ENCODE assay signal across 20 mouse cellular contexts in the genomic region with DNA sequence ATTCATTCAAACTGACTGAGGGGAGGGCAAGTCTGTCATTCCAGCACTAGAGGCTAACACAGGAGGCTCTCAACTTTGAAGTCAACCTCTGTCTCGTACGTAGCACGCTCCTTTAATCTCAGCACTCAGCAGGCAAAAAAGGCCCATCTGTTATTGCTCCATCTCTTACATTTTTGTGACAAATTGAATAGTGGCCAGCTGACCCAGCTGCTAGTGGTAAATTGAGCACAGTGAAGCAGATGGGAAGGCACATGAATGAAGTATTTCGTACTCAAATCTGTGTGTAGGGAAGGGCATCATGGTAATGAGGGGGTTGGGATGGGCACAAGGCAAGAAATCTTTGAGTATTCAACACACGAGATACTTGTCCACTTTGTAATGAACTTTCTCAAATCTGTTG. TPM values are rescaled to one million over a fixed set of nuclear protein-coding genes. Genes with fewer than 3 reads are reported as not detected.
DNase-seq lines count a peak whose midpoint lies in the region; ATAC-seq and TF ChIP-seq lines count a peak whose summit lies in the region.
"Had no signal": no experiment of that assay in that cellular context is flagged by ENCODE, and none has a peak within 500 bp of the region (broad histone marks: within the 10 kb centered on the region; RNA-seq: fewer than 3 reads in every experiment).

No protein-coding gene starts in this region.

- no peaks in the 10 kb centered on the region for H3K9me3 ChIP-seq in hindbrain, embryonic 16.5 days (ENCODE audit: control insufficient read depth, low read length)
- no peaks in the 10 kb centered on the region for H3K9me3 ChIP-seq in hindbrain, embryonic 13.5 days
- H3K9me3 ChIP-seq: embryonic facial prominence, embryonic 10.5 days; heart, embryonic 15.5 days had no signal

- TF ChIP-seq CTCF in layer of hippocampus, adult 2 months (conservative IDR thresholded peaks at IDR 0.05) = no peak

- H3K27ac ChIP-seq in hindbrain, embryonic 16.5 days (ENCODE audit: low read depth, low read length) = no peak overlapping the region
- H3K27ac ChIP-seq in hindbrain, embryonic 13.5 days = no peak overlapping the region
- H3K27ac ChIP-seq in layer of hippocampus, adult 2 months = no peak overlapping the region
- H3K27ac ChIP-seq: embryonic facial prominence, embryonic 10.5 days; heart, adult 2 months; heart, embryonic 15.5 days had no signal

- H3K4me2 ChIP-seq in hindbrain, embryonic 16.5 days (ENCODE audit: low read length) = no peak overlapping the region
- no peak overlapping the region for H3K4me2 ChIP-seq in hindbrain, embryonic 13.5 days
- H3K4me2 ChIP-seq: heart, embryonic 11.5 days; heart, embryonic 15.5 days had no signal

- no peaks in the 10 kb centered on the region for H3K36me3 ChIP-seq in hindbrain, embryonic 16.5 days (ENCODE audit: control insufficient read depth, insufficient read depth, low read length)
- no peaks in the 10 kb centered on the region for H3K36me3 ChIP-seq in hindbrain, embryonic 13.5 days
- H3K36me3 ChIP-seq: embryonic facial prominence, embryonic 10.5 days; heart, embryonic 15.5 days had no signal

- 71% methylated on average over 5 of the region's 5 CpGs for WGBS in hindbrain, embryonic 16.5 days
- WGBS in hindbrain, embryonic 13.5 days = 73% methylated on average over 5 of the region's 5 CpGs

- H3K4me1 ChIP-seq in hindbrain, embryonic 16.5 days (ENCODE audit: control insufficient read depth, insufficient read depth, low read depth, low read length) = no peaks in the 10 kb centered on the region
- no peaks in the 10 kb centered on the region for H3K4me1 ChIP-seq in hindbrain, embryonic 13.5 days (replicated peaks)
- H3K4me1 ChIP-seq: embryonic facial prominence, embryonic 10.5 days; heart, embryonic 15.5 days had no signal

- no peak overlapping the region for H3K4me3 ChIP-seq in hindbrain, embryonic 16.5 days (ENCODE audit: low read length)
- no peak overlapping the region for H3K4me3 ChIP-seq in hindbrain, embryonic 13.5 days
- H3K4me3 ChIP-seq in layer of hippocampus, adult 2 months = no peak overlapping the region
- H3K4me3 ChIP-seq: embryonic facial prominence, embryonic 10.5 days; heart, adult 2 months; heart, embryonic 15.5 days had no signal

- peak; percentile 20; the same call in 1 of the 2 replicates for ATAC-seq in hindbrain, embryonic 16.5 days
- no peak for ATAC-seq in hindbrain, embryonic 13.5 days (ENCODE audit: low FRiP score)
- ATAC-seq: forebrain, embryonic 14.5 days; inflammation-experienced regulatory T-cells, adult 6 months had no signal

- H3K9ac ChIP-seq in hindbrain, embryonic 16.5 days (ENCODE audit: low read depth, low read length) = no peak overlapping the region
- H3K9ac ChIP-seq in hindbrain, embryonic 13.5 days = no peak overlapping the region
- H3K9ac ChIP-seq: heart, embryonic 15.5 days had no signal

- DNase-seq in cerebellum, postnatal 14 days = peak; percentile 44 to 45
- no peak for DNase-seq in cerebellum, adult 8-10 months
- DNase-seq in layer of hippocampus, adult 8-10 months (ENCODE audit: low spot score in 2 of 2) = peak; percentile 21 to 34
- no peak for DNase-seq in layer of hippocampus, adult 2 months (ENCODE audit: low spot score in 2 of 2)
- DNase-seq in brain, adult 2 months (ENCODE audit: low read depth, low spot score) = peak; percentile 31
- DNase-seq in heart, postnatal 25 days (ENCODE audit: low spot score) = no peak
- DNase-seq: adrenal gland, postnatal 10 days; cerebellum, adult 11 months; cerebellum, adult 9-10 months; gastrocnemius, postnatal 14 days; heart, adult 2 months; heart, postnatal 14 days; kidney, adult 18-20 months had no signal

- H3K27me3 ChIP-seq in hindbrain, embryonic 16.5 days (replicated peaks; ENCODE audit: control insufficient read depth, insufficient read depth, low read length) = no peaks in the 10 kb centered on the region
- no peaks in the 10 kb centered on the region for H3K27me3 ChIP-seq in hindbrain, embryonic 13.5 days
- H3K27me3 ChIP-seq: heart, embryonic 15.5 days had no signal

- intact Hi-C loops in heart, postnatal 25 days (cut with DNase I) = no loop called here

RNA-seq across cellular contexts. Expression of a gene that starts 24.7 kb away (rescaled TPM):
- polyA plus RNA-seq in hindbrain, embryonic 16.5 days (2015; fragmentation: Nextera tagmentation; extraction: Ambion mirVana) = 51.8 and 55.7 TPM in 2 replicates
- 34.9 and 41.9 TPM in 2 replicates for polyA plus RNA-seq in hindbrain, embryonic 13.5 days (2015; fragmentation: Nextera tagmentation; extraction: Ambion mirVana)
- 10 to 100 TPM; 28.7 to 41.1 (median 35.0) TPM for total RNA-seq in layer of hippocampus, adult 8-10 months (2022)
- 10 to 100 TPM; 26.7 to 29.0 TPM for total RNA-seq in layer of hippocampus, adult 2 months (2021)
- total RNA-seq in heart, postnatal 25 days (2021) = 100 to 1,000 TPM; 112 to 126 TPM

Comparison
In these comparisons a context has a peak if more than half of its experiments do, and no peak if none do; other contexts are left out.
1. DNase-seq: peak in cerebellum, postnatal 14 days (2 of 2), layer of hippocampus, adult 8-10 months (2 of 2) and brain, adult 2 months (single experiment); none in cerebellum, adult 8-10 months (single experiment), layer of hippocampus, adult 2 months (0 of 2) and heart, postnatal 25 days (single experiment).